Mouse (Mus musculus): Measurements from ENCODE around the gene Tesc.

GRCm38 (mm10) chr5:118078550-118078949 is 51.0 kb downstream of the Tesc start:
- TF ChIP-seq TAL1 (IDR thresholded peaks at IDR 0.05; ENCODE audit: low read length) (no peak), GATA1 (IDR thresholded peaks at IDR 0.05; ENCODE audit: low read length) (no peak)

All from erythroblast, embryonic 14.5 days (primary cell).